8 mouse cellular contexts compared by ENCODE assay signal in the genomic region with DNA sequence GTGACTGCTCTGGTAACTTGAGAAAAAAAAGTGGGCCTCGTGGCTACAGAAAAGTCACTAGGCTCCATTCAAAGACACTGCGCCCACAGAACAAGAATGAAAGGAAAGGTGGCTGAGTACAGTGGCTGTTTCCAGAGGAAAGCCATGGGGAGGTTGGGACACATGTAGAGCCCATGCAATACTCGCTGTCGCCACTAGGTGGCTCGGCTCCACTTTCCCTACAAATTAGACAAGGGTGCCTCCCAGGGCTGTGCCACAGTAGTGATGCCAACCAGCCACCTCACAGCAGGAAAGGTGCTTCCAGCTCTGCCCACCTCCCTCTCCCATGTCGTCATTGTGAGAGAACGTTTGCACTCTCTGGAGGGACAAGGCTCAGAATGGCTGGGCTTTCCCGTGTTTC.
DNase-seq lines count a peak whose midpoint lies in the region; ATAC-seq lines count a peak whose summit lies in the region.

No protein-coding gene starts in this region.

- intact Hi-C loops in heart, postnatal 25 days (cut with DNase I) = no loop called here

- peak; percentile 13 to 27 for DNase-seq in cerebellum, adult 18-20 months
- no peak for DNase-seq in cerebellum, adult 9-11 months
- DNase-seq in layer of hippocampus, adult 11-12 months (ENCODE audit: low spot score) = peak; percentile 15
- no peak for DNase-seq in layer of hippocampus, adult 9-11 months
- peak; percentile 74 for DNase-seq in R1 (ENCODE audit: low read depth, low spot score)
- peak; percentile 17 for DNase-seq in lung, postnatal 36 days
- no peak for DNase-seq in heart, postnatal 25 days (ENCODE audit: low spot score)

- no peak for ATAC-seq in megakaryocyte-erythroid progenitor cell, adult 5-6 weeks (replicated peaks; ENCODE audit: low FRiP score, low TSS enrichment, poor library complexity, severe bottlenecking)

Comparison
In these comparisons a context has a peak if more than half of its experiments do, and no peak if none do; other contexts are left out.
1. DNase-seq: peak in cerebellum, adult 18-20 months (2 of 2), layer of hippocampus, adult 11-12 months (single experiment), R1 (single experiment) and lung, postnatal 36 days (single experiment); none in cerebellum, adult 9-11 months (single experiment), layer of hippocampus, adult 9-11 months (single experiment) and heart, postnatal 25 days (single experiment).